20 mouse cellular contexts compared by ENCODE assay signal in the genomic region with DNA sequence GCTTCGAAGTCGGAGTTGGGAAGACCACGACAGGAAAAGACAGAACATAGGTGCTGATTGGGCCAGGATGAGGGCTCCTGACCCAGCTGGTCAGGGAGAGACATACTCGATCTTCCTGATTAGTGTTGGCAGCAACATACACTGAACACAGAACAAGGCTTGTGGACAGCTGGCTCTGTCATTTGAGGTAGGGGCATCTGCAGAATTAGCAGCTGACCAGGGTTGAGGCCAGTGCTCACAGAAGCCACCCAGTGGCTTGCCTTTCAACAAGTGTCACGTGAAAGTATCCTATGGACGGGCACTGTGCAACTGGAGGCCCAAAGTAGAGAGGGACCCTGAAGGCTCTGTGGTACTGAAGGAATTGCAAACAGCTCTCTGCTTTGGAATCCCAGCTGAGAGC.
"Had no signal": no experiment of that assay in that cellular context is flagged by ENCODE, and none has a peak within 500 bp of the region (broad histone marks: within the 10 kb centered on the region; RNA-seq: fewer than 3 reads in every experiment).

No protein-coding gene starts in this region.

- H3K4me3 ChIP-seq: liver, embryonic 15.5 days; lung, embryonic 15.5 days; megakaryocyte, embryonic 14.5 days; midbrain, embryonic 13.5 days; midbrain, embryonic 15.5 days; neural tube, embryonic 13.5 days; neural tube, embryonic 15.5 days; stomach, embryonic 15.5 days had no signal

- H3K4me2 ChIP-seq: liver, embryonic 15.5 days; lung, embryonic 15.5 days; midbrain, embryonic 11.5 days; midbrain, embryonic 13.5 days; midbrain, embryonic 15.5 days; neural tube, embryonic 13.5 days; neural tube, embryonic 15.5 days; stomach, embryonic 15.5 days had no signal

- ATAC-seq: liver, postnatal 0 days; lung, postnatal 0 days; midbrain, embryonic 13.5 days; midbrain, embryonic 15.5 days had no signal

- H3K9ac ChIP-seq: liver, embryonic 15.5 days; liver, postnatal 0 days; lung, embryonic 15.5 days; midbrain, embryonic 13.5 days; midbrain, embryonic 15.5 days; neural tube, embryonic 13.5 days; neural tube, embryonic 15.5 days; stomach, embryonic 15.5 days had no signal

- H3K36me3 ChIP-seq: liver, embryonic 15.5 days; lung, embryonic 15.5 days; midbrain, embryonic 13.5 days; midbrain, embryonic 15.5 days; neural tube, embryonic 13.5 days; neural tube, embryonic 15.5 days; stomach, embryonic 15.5 days had no signal

- DNase-seq: liver, postnatal 0 days; lung, adult 2 months; lung, postnatal 14 days; lung, postnatal 36 days; right cerebral cortex, adult 18-20 months; thymus, adult 2 months; thymus, postnatal 25 days; thymus, postnatal 4 days had no signal

- H3K27ac ChIP-seq: liver, embryonic 15.5 days; lung, embryonic 15.5 days; macrophage; midbrain, embryonic 13.5 days; midbrain, embryonic 15.5 days; neural tube, embryonic 13.5 days; neural tube, embryonic 15.5 days; stomach, embryonic 15.5 days; stomach, postnatal 0 days had no signal

- H3K9me3 ChIP-seq: liver, embryonic 15.5 days; lung, embryonic 15.5 days; megakaryocyte, embryonic 14.5 days; midbrain, embryonic 13.5 days; midbrain, embryonic 15.5 days; neural tube, embryonic 13.5 days; neural tube, embryonic 15.5 days; stomach, embryonic 15.5 days had no signal
